Mouse (Mus musculus) lung, postnatal 4 days (tissue): ENCODE data around the gene Casc3.
A peak's percentile ranks its signal among the peaks of the same experiment; 100 is the strongest.

ENCODE experiments used
- DNase-seq, 2 experiments: peaks; one replicate each; pipeline ENCODE4 v3.0.0; 2021

Casc3 gene

DNA sequence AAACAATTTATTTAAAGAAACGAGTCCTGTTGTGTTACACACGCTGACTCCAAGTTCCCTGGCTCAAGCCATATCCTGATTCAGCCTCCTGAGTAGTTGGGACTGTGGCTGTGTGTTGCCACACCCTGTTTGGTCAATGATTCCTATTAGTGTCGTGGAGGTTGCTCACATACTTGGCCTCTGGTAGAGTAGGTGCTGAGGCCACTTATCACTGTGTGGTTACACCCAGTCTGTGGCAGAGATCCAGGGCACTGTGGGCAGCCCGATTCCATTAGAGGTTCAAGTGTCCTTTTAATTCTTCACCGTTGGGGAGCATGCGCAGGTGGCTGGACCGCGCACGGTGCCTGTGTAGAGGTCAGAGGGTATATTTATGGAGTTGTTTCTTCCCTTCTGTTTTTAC is 69.2 kb downstream of the Casc3 start:
- peak; percentile 82 to 89 for DNase-seq

DNA sequence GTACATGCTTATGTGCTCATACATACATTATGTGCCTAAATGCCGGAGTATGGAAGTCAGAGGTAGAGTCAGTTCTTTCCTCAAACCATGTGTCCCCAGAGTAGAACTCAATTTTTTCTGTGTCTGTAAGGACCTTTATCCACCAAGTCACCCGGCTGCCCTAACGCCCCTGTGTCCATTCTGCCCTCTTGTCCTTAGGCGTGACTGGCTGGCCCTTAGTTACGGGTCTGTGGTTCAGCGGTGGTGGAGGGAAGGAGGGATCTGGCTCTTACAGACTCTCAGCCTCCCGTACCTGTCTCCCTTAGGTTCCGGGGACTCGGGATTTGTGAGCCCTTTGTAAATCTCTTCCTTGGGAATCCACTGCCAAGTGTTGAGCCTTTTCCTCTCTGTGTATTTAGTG is 72.3 kb downstream of the Casc3 start:
- DNase-seq: no peak
